Mouse (Mus musculus) right cerebral cortex, postnatal 4 days (tissue): ENCODE measurements at regions not wholly inside any gene's neighbourhood (a gene's known extent, or its start where the extent isn't known, plus 50 kb on each side); places are given as distances from the start of the nearest gene placed in this dataset.

Experiments used
- DNase-seq: peaks from one replicate; pipeline ENCODE4 v3.0.0-alpha.2; 2022

DNA sequence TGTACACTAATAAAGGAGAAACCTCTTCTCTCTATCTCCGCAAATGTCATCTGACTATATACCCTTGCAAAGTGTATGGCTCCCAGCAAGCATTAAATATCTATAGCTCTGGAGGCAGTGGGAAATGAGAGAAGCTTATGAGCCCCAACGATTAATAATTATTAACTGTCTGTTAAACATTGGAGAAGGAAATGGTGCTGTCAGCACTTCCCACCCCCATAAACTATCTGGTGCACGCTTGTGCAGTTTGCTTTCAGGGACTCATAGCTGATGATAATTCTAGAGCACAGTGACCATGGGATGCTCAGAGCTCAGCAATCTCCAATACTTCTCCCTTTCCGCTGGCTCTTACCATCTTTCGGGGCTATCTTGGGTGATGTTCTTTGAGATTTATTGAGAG is 541.2 kb downstream of the Grxcr1 start:
- no peak for DNase-seq

DNA sequence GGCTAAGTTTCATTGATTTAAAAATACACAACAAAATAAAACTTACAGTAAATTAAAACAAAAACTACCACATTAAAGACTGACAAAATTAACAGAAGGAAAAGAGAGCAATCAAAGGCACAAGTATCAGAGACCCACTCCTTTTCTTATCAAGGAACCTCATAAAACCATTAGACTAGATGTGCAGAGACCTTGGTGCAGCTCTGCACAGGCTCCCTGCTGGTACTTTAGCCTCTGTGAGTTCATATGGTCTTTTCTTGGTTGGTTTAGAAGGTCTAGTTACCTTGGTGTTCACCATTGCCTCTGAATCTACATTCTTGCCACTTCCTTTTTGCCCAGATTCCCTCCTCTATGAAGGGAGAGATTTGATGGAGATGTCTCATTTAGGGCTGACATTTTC is 544.2 kb downstream of the Grxcr1 start:
- no peak for DNase-seq

DNA sequence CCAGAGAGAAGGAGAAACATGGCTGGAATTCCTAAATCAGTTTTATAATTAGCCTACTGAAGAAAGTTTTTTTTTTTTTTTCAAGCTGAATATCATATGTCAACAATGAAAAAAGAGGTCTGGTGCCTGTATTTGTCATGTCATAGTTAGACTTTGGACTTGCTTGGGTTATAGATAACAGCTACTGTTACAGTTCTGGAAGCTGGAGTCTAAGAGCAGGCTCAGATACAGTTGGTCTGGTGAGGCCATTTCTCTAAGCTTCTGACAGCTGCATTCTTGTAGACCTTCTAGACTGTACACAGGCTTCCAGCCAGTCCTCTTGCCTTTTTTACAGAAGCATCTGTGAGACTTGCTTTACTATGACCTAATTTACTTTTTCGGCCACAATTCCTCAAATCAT is 546.9 kb downstream of the Grxcr1 start:
- no peak for DNase-seq

DNA sequence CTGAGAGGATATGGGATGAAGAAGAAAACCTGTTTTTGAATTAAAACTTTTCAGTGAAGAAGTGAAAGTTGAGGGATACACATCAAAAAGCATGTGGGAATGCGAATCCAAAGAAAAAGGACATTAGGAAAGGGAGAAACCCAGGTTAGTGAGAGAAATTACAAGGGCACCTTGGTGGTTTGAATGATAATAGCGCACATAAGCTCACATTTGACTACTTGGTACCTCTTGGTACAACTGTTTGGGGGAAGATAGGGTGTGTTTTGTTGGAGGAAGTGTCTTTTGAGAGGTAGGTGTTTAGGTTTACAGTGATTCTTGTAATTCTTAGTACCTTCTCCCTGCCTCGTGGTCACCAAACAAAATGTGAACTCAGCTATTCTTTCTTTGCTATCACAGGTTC is 560.8 kb downstream of the Grxcr1 start:
- DNase-seq = no peak

DNA sequence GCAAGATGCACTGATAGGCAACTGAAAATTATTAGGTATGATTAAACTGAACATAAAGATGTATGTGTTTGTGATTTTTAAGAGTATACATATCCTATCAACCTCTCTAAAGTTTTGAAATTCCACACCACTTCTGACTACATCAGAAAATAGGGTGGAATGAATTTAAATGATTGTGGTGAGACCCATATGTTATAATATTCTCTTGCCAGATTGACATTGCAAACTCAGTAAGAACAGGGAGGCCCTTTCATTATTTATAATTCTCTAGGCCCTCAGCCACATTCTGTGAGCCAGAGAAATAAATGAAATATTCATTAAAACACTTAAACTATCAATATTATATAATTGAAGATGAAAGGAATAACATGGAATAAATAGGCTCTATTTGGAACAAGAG is 586.8 kb downstream of the Grxcr1 start:
- no peak for DNase-seq

DNA sequence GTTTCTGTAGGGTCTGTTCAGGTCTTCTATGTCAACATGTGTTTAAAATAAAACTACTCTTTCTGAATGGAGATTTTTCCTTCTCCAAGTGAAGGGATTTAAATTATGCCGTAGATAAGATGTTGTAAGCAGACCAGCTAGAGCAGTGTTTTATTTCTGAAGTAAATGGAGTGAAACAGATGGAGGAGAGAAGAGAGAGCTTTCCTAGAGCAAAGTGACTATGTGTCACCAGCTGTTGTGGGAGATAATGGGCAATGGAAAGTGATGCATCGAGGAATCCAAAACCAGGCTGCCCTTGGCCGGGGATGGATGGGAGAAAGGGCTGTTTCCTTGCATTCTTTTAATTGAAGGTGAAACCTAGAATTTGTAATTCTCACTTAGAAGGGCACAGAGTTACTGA is 603.8 kb downstream of the Grxcr1 start:
- DNase-seq = no peak

DNA sequence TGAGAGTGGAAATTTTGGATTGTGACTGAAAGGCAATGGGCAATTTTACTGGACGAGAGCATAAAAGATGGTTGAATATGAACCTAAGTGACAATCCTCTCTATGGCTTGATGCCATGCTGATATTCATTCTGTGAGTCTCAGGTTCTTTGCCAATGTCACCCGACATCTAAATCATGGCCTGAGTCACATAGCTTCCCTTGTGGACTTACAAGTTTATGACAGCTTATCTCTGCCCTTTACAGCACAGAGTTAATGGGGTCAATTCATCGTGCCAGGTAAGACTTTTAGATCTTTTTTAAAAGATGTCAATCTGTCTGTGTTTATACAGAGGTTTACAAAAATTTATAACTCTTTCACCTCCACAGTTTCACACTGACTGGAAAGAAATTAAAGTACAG is 641.2 kb downstream of the Grxcr1 start:
- no peak for DNase-seq

DNA sequence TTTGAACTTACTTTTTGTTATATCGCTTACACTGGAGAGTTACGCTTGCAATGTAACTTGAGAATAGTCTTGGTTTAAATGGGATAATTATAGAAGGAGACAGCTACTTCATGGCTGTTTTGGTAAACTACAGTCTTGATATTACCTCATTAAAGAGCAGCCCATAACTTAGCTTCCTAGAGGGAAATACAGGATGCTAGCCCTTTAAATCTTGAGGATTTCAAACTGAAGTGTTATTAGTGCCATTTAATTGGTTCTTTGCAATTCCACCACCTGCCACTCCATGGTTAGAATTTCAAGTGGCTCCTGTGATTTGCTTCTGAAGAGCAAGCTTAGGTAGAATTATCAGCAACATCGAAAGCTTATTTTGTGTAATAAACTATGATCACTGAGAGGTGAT is 640.1 kb downstream of the Kctd8 start:
- DNase-seq = no peak

DNA sequence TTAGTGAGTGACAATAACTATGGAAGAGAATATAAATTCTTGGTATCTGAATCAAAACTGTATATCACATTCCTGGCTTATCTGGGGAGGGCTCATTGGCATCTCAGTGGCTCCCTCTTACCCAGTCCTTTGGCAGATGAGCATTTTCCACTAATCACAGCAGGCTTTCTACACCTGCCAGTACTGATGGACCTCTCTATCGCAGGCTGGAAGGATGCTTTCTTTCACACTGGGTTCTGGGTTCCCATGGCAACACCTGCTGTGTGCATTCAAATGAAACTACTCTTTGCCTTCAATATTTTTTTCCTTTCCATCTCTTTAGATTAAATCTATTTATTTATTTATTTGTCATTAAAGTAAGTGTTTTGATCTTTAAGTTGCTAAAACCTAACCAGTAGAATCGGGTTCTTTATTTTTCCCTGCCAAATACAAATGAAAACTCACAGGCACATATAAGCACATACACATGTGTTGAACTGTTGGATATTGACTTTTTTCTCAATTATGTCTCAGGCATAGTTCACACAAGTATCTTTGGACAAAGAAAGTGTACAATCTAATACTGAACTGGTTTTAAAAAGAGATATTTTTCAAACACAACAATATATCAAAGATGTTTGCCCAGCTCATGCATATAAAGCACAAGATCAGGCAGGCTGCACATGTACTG is 635.9 kb downstream of the Kctd8 start:
- peak; percentile 2 for DNase-seq

DNA sequence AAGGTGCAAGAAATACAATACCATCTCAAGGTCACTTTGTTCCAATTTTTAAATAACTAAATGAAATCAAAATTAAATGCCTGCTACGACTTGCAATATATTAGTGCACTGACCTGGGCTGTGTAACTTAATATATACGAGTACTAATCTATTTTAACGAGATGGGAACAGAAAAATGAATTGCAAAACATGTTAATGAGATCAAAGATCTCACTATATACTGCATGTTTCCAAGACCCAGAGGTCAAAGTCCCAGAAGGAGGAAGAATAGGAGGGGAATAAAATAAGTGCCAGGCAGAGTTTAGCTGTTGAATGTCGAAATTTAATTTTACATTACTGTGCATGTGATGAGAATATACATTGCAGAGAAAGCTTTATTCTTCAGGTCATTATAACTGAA is 614.7 kb downstream of the Kctd8 start:
- no peak for DNase-seq

DNA sequence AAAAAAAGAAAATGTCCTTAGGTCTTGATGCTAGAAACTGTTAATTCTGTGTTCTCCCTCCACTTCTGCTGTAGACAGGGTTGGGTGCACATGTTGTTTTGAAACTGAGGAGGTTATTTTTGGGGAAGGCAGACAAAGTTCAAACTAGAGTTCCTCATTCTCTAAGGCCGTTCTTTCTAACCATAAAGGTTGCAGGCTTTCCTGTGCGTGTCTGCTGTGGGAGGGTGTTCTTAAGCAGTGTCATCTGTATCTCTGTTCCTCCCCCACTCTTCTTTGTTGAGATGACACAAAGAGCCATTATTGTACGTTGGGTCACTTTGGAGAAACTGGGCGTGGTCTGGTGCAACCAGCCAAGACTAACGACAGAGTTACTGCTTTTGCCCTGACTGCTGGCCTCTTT is 606.3 kb downstream of the Kctd8 start:
- DNase-seq = no peak

DNA sequence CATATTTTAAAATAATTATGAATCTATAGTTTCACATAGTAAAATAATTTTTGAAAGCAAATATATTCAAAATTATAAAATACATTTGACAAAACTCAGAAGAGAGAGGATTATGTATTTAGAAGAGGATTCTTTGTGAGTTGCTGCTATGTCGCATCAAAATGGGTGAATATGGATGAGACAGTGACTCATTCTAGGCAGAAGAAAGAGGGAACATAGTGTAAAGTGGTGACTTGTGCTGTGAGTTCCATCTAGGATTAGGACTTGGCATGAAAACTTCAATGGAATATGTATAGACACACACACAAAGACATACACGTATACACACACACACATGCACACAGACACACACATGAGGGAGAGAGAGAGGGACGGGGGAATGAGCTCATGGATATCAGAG is 591.0 kb downstream of the Kctd8 start:
- DNase-seq = no peak

DNA sequence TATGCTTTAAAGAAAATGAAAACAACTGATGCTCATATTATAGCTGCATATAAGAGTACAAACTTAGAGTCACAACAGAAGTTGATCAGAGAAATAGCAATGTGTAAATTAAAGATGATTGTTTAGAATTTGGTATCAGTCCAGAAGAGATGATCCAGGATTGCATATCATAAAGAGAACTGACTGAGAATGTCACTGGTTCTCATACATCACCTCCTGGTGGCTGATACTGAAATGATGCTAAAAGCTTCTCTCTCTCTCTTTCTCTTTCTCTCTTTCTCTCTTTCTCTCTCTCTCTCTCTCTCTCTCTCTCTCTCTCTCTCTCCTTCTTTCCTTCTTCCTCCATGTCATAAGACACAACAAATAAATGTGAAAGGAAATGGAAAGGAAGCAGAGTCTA is 588.5 kb downstream of the Kctd8 start:
- DNase-seq = no peak
